Mouse (Mus musculus): Measurements from ENCODE around the gene Ceacam10.
"Not testable (repeated sequence)": the region's sequence is repeated elsewhere in the genome, so short reads cannot be mapped to it uniquely, and the experiment has no call there.

Gene Ceacam10

DNA sequence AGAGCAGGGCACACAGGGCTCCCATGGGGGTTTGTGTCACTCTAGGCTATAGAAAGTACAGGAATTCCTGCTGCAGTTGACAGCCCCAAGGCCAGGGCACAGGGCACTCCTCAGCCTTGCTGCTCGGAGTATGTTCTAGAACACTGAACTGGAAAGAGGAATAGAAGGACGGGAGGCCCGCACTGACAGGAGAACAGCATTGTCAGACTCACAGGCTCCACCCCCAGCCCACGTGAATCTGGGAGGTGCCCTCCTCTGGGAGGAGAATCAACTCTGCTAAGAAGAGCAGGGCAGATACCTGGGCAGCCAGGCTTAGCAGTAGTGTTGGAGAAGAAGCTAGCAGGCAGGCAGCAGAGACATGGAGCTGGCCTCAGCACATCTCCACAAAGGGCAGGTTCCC is at the start of gene Ceacam10:
Gene Ceacam10 (plus strand): TSS at position 289 of the 400 bp plus-strand sequence.
- not testable (repeated sequence) for DNase-seq

GRCm38 (mm10) chr7:24735970-24736670 is 40.9 kb upstream of the Ceacam10 start:
- no peak for DNase-seq

- DNase-seq = no peak
Measured at GRCm38 (mm10) chr7:24750695-24751094, 26.3 kb upstream of the Ceacam10 start.

DNA sequence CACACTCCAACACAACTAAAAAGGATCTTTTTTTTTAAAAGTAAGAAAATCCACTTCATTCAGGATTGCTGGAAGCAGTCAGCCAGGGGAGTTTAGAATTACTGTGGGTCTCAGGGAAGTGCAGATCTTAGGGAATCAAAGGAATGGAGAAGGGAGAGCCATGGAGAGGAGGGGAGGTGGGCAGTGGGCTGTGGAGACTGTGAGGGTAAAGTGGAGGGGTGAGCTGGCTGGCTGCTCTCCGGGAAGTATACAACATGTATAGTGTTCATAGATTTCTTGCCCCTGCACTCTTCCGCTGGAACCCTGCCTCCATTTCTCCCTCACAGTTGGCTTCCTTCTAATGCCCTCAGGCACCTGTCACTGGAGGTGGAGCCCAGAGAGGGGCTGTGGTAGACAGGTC is 25.4 kb upstream of the Ceacam10 start:
- no peak for DNase-seq

GRCm38 (mm10) chr7:24753476-24753875 is 23.5 kb upstream of the Ceacam10 start:
- DNase-seq = no peak

- DNase-seq = no peak
Measured at GRCm38 (mm10) chr7:24758520-24758919, 18.5 kb upstream of the Ceacam10 start.

DNA sequence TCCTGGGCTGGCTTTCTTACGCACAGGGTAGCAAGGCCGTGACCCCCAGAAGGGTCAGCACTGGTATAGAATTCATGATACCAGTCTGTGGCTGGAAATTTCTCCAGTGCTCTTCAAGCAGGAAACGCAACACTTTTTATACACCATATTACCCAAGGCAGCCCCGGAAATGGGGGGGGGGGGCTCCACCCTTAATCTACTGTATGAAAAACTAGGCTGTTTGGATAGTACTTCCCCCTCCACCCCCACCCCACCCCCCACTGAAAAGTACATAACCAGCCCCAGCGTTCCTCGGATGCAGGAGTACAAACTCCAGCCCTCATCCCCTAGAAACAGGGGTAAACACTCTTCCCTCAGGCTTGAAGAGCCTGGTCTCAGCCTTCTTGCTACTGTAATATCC is 16.8 kb upstream of the Ceacam10 start, which contains the start of gene Cd177:
Gene Cd177 (minus strand): TSS at position 101 of the 400 bp plus-strand sequence.
- no peak for DNase-seq

DNA sequence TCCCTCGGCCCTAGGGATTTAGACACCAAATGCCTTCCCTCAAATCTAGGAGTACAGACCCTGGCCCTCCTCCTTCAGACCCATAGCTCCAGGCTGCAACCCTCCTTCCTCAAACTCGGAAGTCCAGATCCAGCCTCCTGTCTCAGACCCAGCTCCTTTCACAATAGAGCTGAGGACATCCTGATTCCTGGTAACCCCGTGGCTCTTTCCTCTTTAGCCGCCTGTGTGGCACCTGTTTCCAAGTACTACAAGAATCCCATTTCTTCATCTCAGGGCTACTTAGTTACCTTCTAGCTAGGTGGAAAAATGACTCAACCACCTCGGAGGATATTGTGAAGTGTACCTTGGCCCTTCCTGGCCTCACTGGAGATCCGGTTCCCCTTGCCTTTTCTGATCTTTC is 15.8 kb upstream of the Ceacam10 start:
- DNase-seq = no peak

GRCm38 (mm10) chr7:24762574-24762973 is 14.4 kb upstream of the Ceacam10 start:
- no peak for DNase-seq

DNA sequence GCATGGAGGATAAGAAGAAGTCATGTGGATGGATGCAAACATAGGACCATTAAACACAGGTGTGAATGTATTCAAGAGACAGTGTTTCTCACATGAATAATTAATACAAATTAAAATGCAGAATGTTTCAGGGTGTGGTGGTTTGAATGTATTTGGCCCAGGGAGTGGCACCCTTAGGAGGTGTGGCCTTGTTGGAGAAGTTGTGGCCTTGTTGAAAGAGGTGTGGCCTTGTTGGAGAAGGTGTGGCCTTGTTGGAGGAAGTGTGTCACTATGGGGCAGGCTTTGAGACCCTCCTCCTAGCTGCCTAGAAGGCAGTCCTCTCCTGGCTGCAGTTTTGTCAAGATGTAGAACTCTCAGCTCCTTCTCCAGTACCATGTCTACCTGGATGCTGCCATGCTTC is 5.6 kb upstream of the Ceacam10 start:
- no peak for DNase-seq

DNA sequence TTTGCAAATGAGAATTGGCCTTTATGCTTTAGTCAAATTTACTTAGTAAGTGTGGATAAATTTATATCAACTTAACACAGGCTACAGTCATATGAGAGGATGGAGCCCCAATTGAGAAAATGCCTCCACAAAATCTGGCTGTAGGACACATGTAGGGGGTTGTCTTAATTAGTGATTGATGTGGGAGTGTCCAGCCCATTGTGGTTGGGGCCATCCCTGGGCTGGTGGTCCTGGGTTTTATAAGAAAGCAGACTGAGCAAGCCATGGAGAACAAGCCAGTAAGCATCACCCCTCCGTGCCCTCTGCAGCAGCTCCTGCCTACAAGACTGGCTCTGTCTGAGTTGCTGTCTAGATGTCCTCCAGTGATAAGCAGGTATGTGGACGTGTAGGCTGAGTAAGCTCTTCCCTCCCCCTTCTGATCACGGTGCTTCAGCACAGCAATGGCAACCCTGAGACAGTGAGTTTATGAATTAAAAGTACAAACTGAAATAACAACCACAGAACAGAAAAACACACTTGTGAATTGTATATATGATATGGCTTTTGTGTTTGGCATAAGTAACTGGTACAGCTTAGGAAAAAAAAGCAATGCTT is 3.0 kb upstream of the Ceacam10 start:
- no peak for DNase-seq

- DNase-seq = no peak
Measured at GRCm38 (mm10) chr7:24776145-24776544, 861 bp upstream of the Ceacam10 start.

DNA sequence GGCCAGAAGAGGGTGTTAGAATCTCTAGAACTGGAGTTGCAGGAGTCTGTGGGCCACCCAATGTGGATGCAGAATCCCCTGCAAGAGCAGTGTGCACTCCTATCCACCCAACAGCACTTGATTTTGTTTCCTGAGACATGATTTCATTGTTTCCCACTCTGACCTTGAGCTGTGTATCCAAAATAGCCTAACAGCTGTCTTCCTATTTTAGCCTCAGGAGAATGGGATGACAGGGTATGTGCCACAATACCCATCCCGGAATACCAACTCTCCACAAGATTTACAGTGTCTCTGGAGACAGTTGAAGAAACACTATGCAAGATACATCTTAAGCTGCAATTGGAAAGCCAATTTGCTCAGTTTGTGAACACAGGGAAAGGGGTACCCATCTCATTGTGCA is 20.9 kb downstream of the Ceacam10 start:
- DNase-seq = no peak

- no peak for DNase-seq
Measured at GRCm38 (mm10) chr7:24802149-24802767, 25.3 kb downstream of the Ceacam10 start.

- no peak for DNase-seq
Measured at GRCm38 (mm10) chr7:24804826-24805225, 27.8 kb downstream of the Ceacam10 start.

DNA sequence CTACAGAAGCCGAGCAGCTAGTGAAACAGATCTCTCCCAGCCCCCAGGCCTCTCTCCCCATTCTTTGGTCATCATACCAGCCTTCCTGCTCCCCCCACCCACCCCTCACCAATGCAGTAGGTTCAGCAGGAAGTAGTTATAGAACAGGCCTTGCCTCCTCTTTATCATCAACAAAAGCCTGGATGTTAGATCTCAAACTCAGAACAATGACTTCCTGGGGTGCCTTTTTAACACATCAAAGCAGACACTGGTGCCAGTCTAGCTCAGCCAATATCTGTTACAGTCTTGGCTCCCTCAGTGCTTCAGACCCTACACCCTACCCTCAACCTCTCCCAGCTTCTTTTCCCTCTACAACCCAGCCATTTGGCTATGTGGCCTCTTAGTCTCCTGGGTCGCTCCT is 32.0 kb downstream of the Ceacam10 start:
- DNase-seq = no peak

GRCm38 (mm10) chr7:24817502-24817901 is 40.5 kb downstream of the Ceacam10 start:
- peak; percentile 89 for DNase-seq

DNA sequence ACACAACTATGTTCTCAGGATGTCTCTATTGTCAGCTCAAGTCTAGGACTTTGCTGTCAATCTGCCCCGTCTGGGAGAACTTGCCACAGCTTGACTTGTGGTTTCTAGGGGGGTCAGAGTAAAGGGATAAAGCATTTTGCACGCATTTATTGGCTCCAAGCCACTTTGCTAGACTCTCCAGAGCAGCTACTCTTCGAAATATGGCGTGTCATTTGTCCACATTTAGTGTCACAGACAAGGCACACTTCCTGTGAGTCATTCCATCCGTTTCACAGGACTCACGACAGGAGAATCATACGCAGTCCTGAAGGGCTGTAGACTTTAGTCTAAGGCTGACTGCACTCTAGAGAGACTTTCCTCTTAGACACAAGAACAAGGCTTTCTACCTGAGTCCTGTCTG is 47.4 kb downstream of the Ceacam10 start:
- no peak for DNase-seq

GRCm38 (mm10) chr7:24827181-24827580 is 50.2 kb downstream of the Ceacam10 start:
- peak; percentile 75 for DNase-seq
